Mouse (Mus musculus) left cerebral cortex, postnatal 10 days (tissue): ENCODE data around the gene Sh3bp5. TPM values are rescaled to one million over a fixed set of nuclear protein-coding genes. Genes with fewer than 3 reads are reported as not detected.

Experiments
- DNase-seq, 2 experiments: peaks; one replicate each; pipeline ENCODE4 v3.0.0; 2021 to 2022; ENCODE audit warnings: low spot score in 2 of 2, mixed read lengths in 1 of 2; ENCODE audit errors: extremely low spot score in 1 of 2
- intact Hi-C: fragments of 180-260 bp; cut with DNase I; formaldehyde crosslinking; loops from one replicate; pipeline ENCODE4 v1.15.1; 2025
- total RNA-seq, 2 experiments: library from RNA; stranded (reverse); gene quantifications; 2 replicates each; pipeline ENCODE4 v1.2.3; 2021

Sh3bp5 gene
- total RNA-seq, 2 experiments from 2014 or later, result 76.4 to 80.0 TPM

- peak in 1 of 2 experiments; percentile 72 for DNase-seq
- intact Hi-C loops, result loop anchor here (5.0 kb wide), 1 partner anchor 88 kb away; no protein-coding TSS in a partner anchor
Observed at GRCm38 (mm10) chr14:31384366-31385323, 51.2 kb downstream of the Sh3bp5 start.

- intact Hi-C loops, result loop anchor here (2.0 to 5.0 kb wide), 2 partner anchors 53 to 89 kb away; partner anchors contain the start of gene Sh3bp5
- peak; percentile 71 for DNase-seq
Observed at GRCm38 (mm10) chr14:31383470-31384050, 52.3 kb downstream of the Sh3bp5 start.

- intact Hi-C loops, result loop anchor here (2.0 to 5.0 kb wide), 2 partner anchors 55 to 90 kb away; partner anchors contain the start of gene Sh3bp5
- DNase-seq, result no peak
Observed at GRCm38 (mm10) chr14:31382276-31382675, 53.6 kb downstream of the Sh3bp5 start.

- intact Hi-C loops, result no loop called here
- DNase-seq, result no peak
Observed at GRCm38 (mm10) chr14:31376331-31376730, 59.5 kb downstream of the Sh3bp5 start.

GRCm38 (mm10) chr14:31374390-31374789 is 61.5 kb downstream of the Sh3bp5 start:
- intact Hi-C loops, result no loop called here
- no peak for DNase-seq

- intact Hi-C loops, result loop anchor here (5.0 kb wide), 1 partner anchor 103 kb away; no protein-coding TSS in a partner anchor
- no peak for DNase-seq
Observed at GRCm38 (mm10) chr14:31369377-31369776, 66.5 kb downstream of the Sh3bp5 start.

GRCm38 (mm10) chr14:31367951-31368350 is 67.9 kb downstream of the Sh3bp5 start:
- intact Hi-C loops, result loop anchor here (5.0 kb wide), 1 partner anchor 104 kb away; no protein-coding TSS in a partner anchor
- DNase-seq, result no peak

GRCm38 (mm10) chr14:31365350-31365749 is 70.5 kb downstream of the Sh3bp5 start:
- intact Hi-C loops, result loop anchor here (5.0 kb wide), 1 partner anchor 107 kb away; no protein-coding TSS in a partner anchor

GRCm38 (mm10) chr14:31364589-31364988 is 71.3 kb downstream of the Sh3bp5 start:
- DNase-seq, result no peak
- intact Hi-C loops, result no loop called here

More at GRCm38 (mm10) chr14:31365350-31365749, 70.5 kb downstream of the Sh3bp5 start:
- peak in 1 of 2 experiments; percentile 77 for DNase-seq

GRCm38 (mm10) chr14:31362236-31362635 is 73.6 kb downstream of the Sh3bp5 start:
- no peak for DNase-seq
- intact Hi-C loops, result no loop called here

GRCm38 (mm10) chr14:31345367-31345766 is 90.5 kb downstream of the Sh3bp5 start:
- DNase-seq, result no peak
- intact Hi-C loops, result no loop called here

- intact Hi-C loops, result no loop called here
- no peak for DNase-seq
Observed at GRCm38 (mm10) chr14:31343241-31343640, 92.6 kb downstream of the Sh3bp5 start.

GRCm38 (mm10) chr14:31337947-31338346 is 97.9 kb downstream of the Sh3bp5 start:
- DNase-seq, result no peak
- intact Hi-C loops, result no loop called here

- intact Hi-C loops, result no loop called here
- no peak for DNase-seq
Observed at GRCm38 (mm10) chr14:31337406-31337805, 98.5 kb downstream of the Sh3bp5 start.

- peak; percentile 95 to 99 for DNase-seq
- intact Hi-C loops, result no loop called here
Observed at GRCm38 (mm10) chr14:31336369-31337155, 99.3 kb downstream of the Sh3bp5 start, which contains the start of gene Capn7. TSS of gene Capn7 (plus strand) at chr14:31336638.

- DNase-seq, result no peak
- intact Hi-C loops, result no loop called here
Observed at GRCm38 (mm10) chr14:31335765-31336164, 100.1 kb downstream of the Sh3bp5 start.

GRCm38 (mm10) chr14:31330957-31331356 is 104.9 kb downstream of the Sh3bp5 start:
- intact Hi-C loops, result no loop called here
- no peak for DNase-seq

- no peak for DNase-seq
- intact Hi-C loops, result loop anchor here (10.0 kb wide), 1 partner anchor 115 kb away; the partner anchor contains the start of genes Nisch and Sema3g
Observed at GRCm38 (mm10) chr14:31329741-31330140, 106.1 kb downstream of the Sh3bp5 start.
